Mouse (Mus musculus): ENCODE measurements at regions not wholly inside any gene's neighbourhood (a gene's known extent, or its start where the extent isn't known, plus 50 kb on each side); places are given as distances from the start of the nearest gene placed in this dataset.
A peak's percentile ranks its signal among the peaks of the same experiment; 100 is the strongest.

GRCm38 (mm10) chr12:58901931-58902330, 109.9 kb downstream of the Sec23a start:
- DNase-seq (ENCODE audit: low read depth, low spot score) = peak; percentile 7

GRCm38 (mm10) chr12:58875808-58876207, 136.0 kb downstream of the Sec23a start:
- DNase-seq (ENCODE audit: low read depth, low spot score) = peak; percentile 36

GRCm38 (mm10) chr12:58872465-58872864, 139.4 kb downstream of the Sec23a start:
- DNase-seq (ENCODE audit: low read depth, low spot score) = no peak

- DNase-seq (ENCODE audit: low read depth, low spot score) = no peak
Observed at GRCm38 (mm10) chr12:58856498-58856897, 155.3 kb downstream of the Sec23a start.

- no peak for DNase-seq (ENCODE audit: low read depth, low spot score)
Observed at GRCm38 (mm10) chr12:58851677-58852385, 160.0 kb downstream of the Sec23a start.

- DNase-seq (ENCODE audit: low read depth, low spot score) = no peak
Observed at GRCm38 (mm10) chr12:58829656-58830055, 182.2 kb downstream of the Sec23a start.

- no peak for DNase-seq (ENCODE audit: low read depth, low spot score)
Observed at GRCm38 (mm10) chr12:58827864-58828263, 184.0 kb downstream of the Sec23a start.

GRCm38 (mm10) chr12:58825139-58825921, 186.5 kb downstream of the Sec23a start:
- DNase-seq (ENCODE audit: low read depth, low spot score) = no peak

GRCm38 (mm10) chr12:58822971-58823370, 188.8 kb downstream of the Sec23a start:
- no peak for DNase-seq (ENCODE audit: low read depth, low spot score)

- no peak for DNase-seq (ENCODE audit: low read depth, low spot score)
Observed at GRCm38 (mm10) chr12:58804068-58804467, 207.7 kb downstream of the Sec23a start.

- peak; percentile 94 for DNase-seq (ENCODE audit: low read depth, low spot score)
Observed at GRCm38 (mm10) chr12:58802410-58802809, 209.4 kb downstream of the Sec23a start.
